Mouse (Mus musculus): ENCODE data around the gene Prkcd. TPM values are rescaled to one million over a fixed set of nuclear protein-coding genes. Genes with fewer than 3 reads are reported as not detected.

The Prkcd gene
- polyA plus RNA-seq, 1 experiment from 2014 or later: 17.4 TPM

DNA sequence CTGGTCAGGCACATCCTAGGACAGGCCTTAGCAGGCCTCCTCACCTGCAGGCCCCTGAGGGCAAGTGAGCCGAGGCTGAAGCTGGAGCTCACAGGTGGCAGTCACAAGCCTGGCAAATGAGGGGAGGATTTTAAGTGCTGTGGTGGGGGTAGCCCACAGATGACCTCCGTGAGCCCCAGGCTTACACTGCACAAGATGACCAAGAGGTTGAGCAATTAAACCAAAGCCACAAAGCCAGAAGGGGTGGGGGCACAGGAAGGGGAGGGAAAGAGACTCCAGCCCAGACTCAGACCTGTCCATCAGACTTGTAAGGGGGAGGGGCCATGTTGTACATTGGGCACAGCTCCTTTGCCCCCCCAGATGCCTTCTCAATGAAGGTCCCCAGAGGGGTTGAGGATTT lies 9.3 kb downstream of the Prkcd start:
- no peaks in the 10 kb centered on the region for H3K36me3 ChIP-seq
- H3K9ac ChIP-seq (replicated peaks): no peak overlapping the region
- no peaks in the 10 kb centered on the region for H3K4me1 ChIP-seq (replicated peaks)
- H3K4me3 ChIP-seq (replicated peaks): no peak overlapping the region
- no peak overlapping the region for H3K4me2 ChIP-seq (replicated peaks)
- no peaks in the 10 kb centered on the region for H3K9me3 ChIP-seq
- WGBS: 85% methylated on average over 2 of the region's 2 CpGs
- H3K27me3 ChIP-seq: no peaks in the 10 kb centered on the region
- no peak overlapping the region for H3K27ac ChIP-seq
- ATAC-seq: no peak

DNA sequence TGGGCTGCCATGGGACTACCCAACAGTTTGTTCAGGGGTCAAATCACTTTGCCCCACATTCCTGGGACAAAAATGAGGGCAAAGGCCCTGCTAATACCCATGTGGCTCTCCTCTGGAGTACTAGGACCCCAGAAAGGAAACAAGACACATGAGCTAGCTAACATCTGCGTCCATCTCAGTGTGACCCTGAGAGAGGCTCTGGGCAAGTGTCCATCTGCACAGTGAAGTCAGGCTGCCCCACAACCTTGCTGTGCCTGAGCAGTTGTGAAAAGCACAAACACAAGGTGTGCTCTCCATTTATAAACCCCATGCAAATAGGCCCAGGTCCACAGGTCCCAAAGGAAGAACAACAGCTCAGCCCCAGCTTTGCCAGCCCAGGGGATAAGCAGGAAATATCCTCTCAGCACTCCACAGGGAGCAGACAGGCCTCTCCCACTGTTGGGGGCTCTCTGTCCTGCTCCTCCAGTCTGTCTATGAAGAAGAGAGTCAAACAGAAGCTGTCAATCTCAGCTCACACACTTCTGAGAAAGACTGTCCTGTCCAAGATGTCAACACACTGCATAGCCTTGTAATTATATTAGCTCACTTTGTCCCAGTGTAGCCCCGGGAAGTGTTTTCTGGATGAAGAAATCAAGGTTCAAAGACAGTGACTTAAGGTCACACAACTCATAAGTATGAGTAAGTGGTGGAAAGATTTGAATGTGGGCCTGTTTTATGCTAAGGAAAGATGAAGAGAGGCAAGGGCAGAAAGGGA lies 12.9 kb downstream of the Prkcd start:
- Histone ChIP-seq H3K9me3 (no peaks in the 10 kb centered on the region), H3K27ac (no peak overlapping the region), H3K4me2 (replicated peaks) (no peak overlapping the region), H3K36me3 (no peaks in the 10 kb centered on the region), H3K4me3 (replicated peaks) (no peak overlapping the region), H3K9ac (replicated peaks) (no peak overlapping the region), H3K4me1 (replicated peaks) (no peaks in the 10 kb centered on the region), H3K27me3 (no peaks in the 10 kb centered on the region)
- 96% methylated on average over 2 of the region's 2 CpGs for WGBS
- no peak for ATAC-seq

DNA sequence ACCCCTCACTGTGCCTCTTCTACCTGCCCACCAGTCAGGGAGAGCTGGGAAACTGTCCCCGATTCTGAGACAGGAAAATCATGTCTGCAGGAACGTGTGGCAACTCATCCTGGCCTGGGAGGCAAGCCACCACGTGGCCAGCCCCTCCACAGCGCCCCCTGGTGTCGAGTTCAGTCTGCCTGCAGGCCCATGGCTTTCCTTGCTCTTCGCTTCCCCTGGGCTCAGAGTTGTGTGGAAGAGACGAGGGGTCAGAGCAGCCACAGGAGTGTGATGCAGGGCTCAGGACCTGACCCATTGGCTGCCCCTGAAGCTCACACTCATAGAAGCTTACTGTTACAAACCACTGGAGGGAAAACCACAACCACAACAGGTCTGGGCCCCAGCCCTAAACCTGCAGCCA lies 13.5 kb downstream of the Prkcd start:
- no peak overlapping the region for H3K27ac ChIP-seq
- ATAC-seq: peak; percentile 62; the same call in 1 of the 2 replicates
- H3K4me1 ChIP-seq (replicated peaks): no peaks in the 10 kb centered on the region
- no peaks in the 10 kb centered on the region for H3K9me3 ChIP-seq
- H3K4me2 ChIP-seq (replicated peaks): no peak overlapping the region
- H3K27me3 ChIP-seq: no peaks in the 10 kb centered on the region
- no peak overlapping the region for H3K9ac ChIP-seq (replicated peaks)
- no peak overlapping the region for H3K4me3 ChIP-seq (replicated peaks)
- WGBS: 16% methylated on average over 7 of the region's 7 CpGs
- H3K36me3 ChIP-seq: no peaks in the 10 kb centered on the region

DNA sequence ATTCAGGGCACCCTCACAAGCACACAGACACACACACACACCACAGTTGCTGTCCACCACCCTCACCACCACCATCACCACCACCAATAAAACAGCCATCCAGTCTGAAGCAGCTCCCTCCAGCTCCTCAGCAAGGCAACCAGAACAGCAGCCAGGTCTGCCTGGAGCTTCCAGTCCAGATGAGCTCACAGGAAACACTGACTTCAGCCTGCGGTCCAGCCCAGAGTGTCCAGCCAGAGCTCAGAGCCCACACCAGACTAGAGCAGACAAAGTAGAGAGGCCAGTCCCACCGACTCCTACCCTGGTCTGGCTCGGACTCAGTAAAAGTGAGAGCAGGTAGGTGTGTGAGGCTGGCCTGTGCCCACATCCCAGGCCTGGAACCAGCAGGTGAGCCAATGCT lies 15.1 kb downstream of the Prkcd start:
- Histone ChIP-seq H3K9me3 (no peaks in the 10 kb centered on the region), H3K4me2 (replicated peaks) (no peak overlapping the region), H3K4me1 (replicated peaks) (no peaks in the 10 kb centered on the region), H3K27ac (no peak overlapping the region), H3K4me3 (replicated peaks) (no peak overlapping the region), H3K36me3 (no peaks in the 10 kb centered on the region), H3K9ac (replicated peaks) (no peak overlapping the region), H3K27me3 (no peaks in the 10 kb centered on the region)
- no peak for ATAC-seq
- WGBS: 89% methylated on average over 3 of the region's 3 CpGs

DNA sequence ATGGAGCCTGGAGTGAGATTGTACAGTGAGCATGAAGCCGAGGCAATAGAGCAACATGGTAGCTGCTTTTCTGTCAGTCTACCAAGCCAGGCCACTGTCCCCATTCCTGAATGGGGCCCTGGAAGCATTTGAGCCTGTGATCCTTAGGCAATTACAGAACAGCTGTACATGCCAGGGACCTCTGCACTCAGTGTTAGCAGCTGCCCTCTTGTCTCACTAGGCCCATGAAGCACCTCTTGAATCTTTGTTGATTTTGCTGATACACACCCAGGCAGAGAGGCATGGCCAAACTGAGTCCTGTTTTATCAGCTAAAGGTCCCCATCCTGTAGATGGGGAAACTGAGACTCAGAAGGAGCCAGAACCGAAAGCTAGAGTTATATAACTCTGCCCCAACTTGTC lies 15.7 kb downstream of the Prkcd start:
- no peak overlapping the region for H3K9ac ChIP-seq (replicated peaks)
- no peak overlapping the region for H3K4me3 ChIP-seq (replicated peaks)
- no peaks in the 10 kb centered on the region for H3K36me3 ChIP-seq
- H3K9me3 ChIP-seq: no peaks in the 10 kb centered on the region
- no peak overlapping the region for H3K27ac ChIP-seq
- WGBS: 91% methylated on average over 2 of the region's 2 CpGs
- H3K27me3 ChIP-seq: no peaks in the 10 kb centered on the region
- H3K4me2 ChIP-seq (replicated peaks): no peak overlapping the region
- ATAC-seq: no peak
- H3K4me1 ChIP-seq (replicated peaks): no peaks in the 10 kb centered on the region

DNA sequence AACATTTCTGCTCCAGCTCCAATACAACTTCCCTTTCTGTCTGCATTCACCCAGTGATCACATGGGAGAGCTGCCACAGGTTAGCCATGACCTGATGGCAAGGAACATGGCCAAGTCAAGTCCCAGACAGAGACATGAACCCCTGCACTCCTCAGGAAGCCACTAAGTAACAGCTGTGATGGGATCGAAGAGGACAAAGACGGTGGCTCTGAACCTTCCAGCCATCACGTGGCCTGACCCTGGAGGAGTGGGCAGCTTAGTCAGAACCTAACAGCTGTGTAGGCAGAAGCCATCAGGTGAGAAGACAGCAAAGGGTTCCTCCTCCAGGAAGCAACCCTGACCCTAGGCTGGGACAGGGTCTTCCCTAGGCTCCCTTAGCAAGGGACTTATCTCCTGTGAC lies 16.5 kb downstream of the Prkcd start:
- no peak overlapping the region for H3K4me2 ChIP-seq (replicated peaks)
- H3K4me1 ChIP-seq (replicated peaks): no peaks in the 10 kb centered on the region
- H3K9ac ChIP-seq (replicated peaks): no peak overlapping the region
- H3K27ac ChIP-seq: no peak overlapping the region
- no peak for ATAC-seq
- no peaks in the 10 kb centered on the region for H3K9me3 ChIP-seq
- 92% methylated on average over 3 of the region's 3 CpGs for WGBS
- no peaks in the 10 kb centered on the region for H3K27me3 ChIP-seq
- H3K4me3 ChIP-seq (replicated peaks): no peak overlapping the region
- no peaks in the 10 kb centered on the region for H3K36me3 ChIP-seq

DNA sequence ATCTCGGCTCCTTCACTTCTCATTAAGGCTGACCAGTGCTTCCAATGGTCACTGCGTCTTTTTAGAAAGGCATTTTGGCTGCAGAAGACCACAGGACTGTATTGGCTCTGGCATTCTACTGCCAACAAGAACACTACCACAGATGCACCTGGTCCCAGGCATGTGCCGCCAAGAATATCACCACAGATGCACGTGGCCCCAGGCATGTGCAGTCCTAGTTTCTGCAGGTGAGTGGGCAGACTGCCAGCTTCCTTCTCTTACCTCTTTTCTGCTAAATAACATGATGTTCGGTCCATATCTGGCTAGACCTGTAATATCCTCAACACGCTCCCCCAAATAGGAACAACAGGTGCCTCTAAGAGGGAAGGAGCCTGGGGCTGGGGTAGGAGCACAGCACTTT lies 17.8 kb downstream of the Prkcd start:
- WGBS: 92% methylated on average over 6 of the region's 6 CpGs

DNA sequence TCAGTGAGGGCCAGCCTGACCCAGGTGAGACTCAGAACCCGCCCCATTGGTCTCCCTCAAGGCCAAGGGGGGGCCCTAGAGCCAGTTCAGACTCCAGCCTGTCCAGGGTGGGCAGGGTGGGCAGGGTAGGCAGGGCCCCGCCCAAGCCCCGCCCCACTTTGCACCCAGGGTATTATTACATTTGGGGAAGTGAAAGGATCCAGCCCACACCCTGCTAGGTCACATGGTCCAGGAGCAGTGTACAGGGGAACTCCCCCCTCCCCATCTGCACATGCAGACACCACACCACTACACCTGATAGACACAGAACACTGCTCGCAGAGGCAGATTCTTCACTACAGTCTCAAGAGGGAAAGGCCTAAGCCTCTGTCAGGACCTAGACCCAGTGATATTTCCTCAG lies 18.3 kb downstream of the Prkcd start:
- 0 out of 2 replicates have a peak, but pooled peaks cover under 1% of the 10 kb centered on the region for H3K36me3 ChIP-seq
- ATAC-seq: no peak
- H3K27me3 ChIP-seq: no peaks in the 10 kb centered on the region
- 85% methylated on average over 4 of the region's 4 CpGs for WGBS
- no peak overlapping the region for H3K9ac ChIP-seq (replicated peaks)
- H3K4me1 ChIP-seq (replicated peaks): no peaks in the 10 kb centered on the region
- H3K4me2 ChIP-seq (replicated peaks): no peak overlapping the region
- no peak overlapping the region for H3K27ac ChIP-seq
- no peaks in the 10 kb centered on the region for H3K9me3 ChIP-seq
- no peak overlapping the region for H3K4me3 ChIP-seq (replicated peaks)

More for the DNA sequence above, 17.8 kb downstream of the Prkcd start:
- Histone ChIP-seq H3K9me3 (no peaks in the 10 kb centered on the region), H3K36me3 (no peaks in the 10 kb centered on the region), H3K27ac (no peak overlapping the region), H3K4me2 (replicated peaks) (no peak overlapping the region), H3K4me1 (replicated peaks) (no peaks in the 10 kb centered on the region), H3K9ac (replicated peaks) (no peak overlapping the region), H3K27me3 (no peaks in the 10 kb centered on the region), H3K4me3 (replicated peaks) (no peak overlapping the region)
- ATAC-seq: no peak

DNA sequence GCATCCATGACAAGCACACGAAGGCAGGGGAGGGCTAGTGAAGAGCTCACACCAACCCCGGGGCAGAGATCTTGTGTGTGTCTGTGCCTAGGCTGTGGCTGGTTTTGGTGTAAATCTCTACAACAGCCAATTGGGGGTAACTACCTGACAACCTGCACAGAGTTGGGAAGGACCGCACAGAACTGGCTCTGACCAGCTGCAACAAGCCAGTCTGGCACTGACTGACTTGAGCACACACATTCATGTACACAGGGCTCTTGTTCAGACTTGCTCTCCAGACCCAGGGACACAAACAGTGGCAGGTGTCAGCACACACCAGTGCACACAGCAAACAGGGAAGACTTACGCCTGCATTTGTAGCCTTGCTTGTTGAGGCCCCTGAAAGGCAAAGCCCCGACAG lies 19.2 kb downstream of the Prkcd start:
- no peak for ATAC-seq
- Histone ChIP-seq H3K27me3 (no peaks in the 10 kb centered on the region), H3K4me1 (replicated peaks) (no peaks in the 10 kb centered on the region), H3K36me3 (0 out of 2 replicates have a peak, but pooled peaks cover 9% of the 10 kb centered on the region), H3K4me2 (replicated peaks) (no peak overlapping the region), H3K9me3 (no peaks in the 10 kb centered on the region), H3K27ac (no peak overlapping the region), H3K4me3 (replicated peaks) (no peak overlapping the region), H3K9ac (replicated peaks) (no peak overlapping the region)
- 82% methylated on average over 5 of the region's 5 CpGs for WGBS

DNA sequence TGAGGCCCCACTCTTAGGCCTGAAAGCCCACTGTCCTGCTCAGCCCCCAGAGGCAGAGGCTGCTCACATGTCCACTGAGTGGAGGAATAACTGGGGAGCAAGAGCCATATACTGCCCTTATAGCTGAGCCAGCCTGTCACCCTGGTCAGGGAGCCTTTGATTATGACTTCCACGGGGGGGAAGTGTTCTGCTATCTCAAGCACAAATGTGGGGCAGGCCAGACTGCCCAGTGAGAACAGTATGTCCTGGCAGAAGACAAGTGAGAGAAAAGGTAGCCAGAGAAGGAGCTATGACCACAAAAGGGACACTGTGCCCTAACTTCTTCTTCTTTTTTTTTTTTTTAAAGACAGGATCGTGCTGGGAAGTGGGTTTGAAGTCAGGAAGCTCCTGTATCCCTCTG lies 28.9 kb downstream of the Prkcd start:
- Histone ChIP-seq H3K36me3 (peaks cover 7% of the 10 kb centered on the region; the same call in 1 of the 2 replicates), H3K4me1 (replicated peaks) (peaks cover 21% of the 10 kb centered on the region), H3K9me3 (no peaks in the 10 kb centered on the region), H3K27ac (no peak overlapping the region), H3K4me3 (replicated peaks) (no peak overlapping the region), H3K4me2 (replicated peaks) (no peak overlapping the region), H3K9ac (replicated peaks) (no peak overlapping the region), H3K27me3 (no peaks in the 10 kb centered on the region)
- 81% methylated on average over 2 of the region's 2 CpGs for WGBS
- no peak for ATAC-seq

DNA sequence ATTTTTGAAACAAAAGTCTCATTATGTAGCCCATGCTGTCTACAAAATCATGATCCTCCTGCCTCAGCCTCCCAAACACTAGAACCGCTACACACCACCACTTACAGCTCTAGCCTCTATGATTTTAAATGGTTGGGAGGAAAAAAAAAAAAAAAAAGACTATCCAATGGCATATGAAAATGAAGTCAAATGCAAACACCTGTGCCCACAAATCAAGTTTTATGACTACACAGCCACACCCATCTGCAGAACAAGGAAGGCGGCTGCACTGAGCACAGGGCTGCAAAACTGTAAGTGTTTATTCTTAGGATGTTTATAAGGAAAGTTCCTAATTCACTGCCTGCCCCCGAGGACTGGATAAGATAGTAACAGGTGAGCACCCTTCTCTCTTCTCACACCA lies 29.6 kb downstream of the Prkcd start:
- Histone ChIP-seq H3K36me3 (peaks cover 2% of the 10 kb centered on the region; the same call in 1 of the 2 replicates), H3K9ac (replicated peaks) (no peak overlapping the region), H3K4me2 (replicated peaks) (no peak overlapping the region), H3K9me3 (no peaks in the 10 kb centered on the region), H3K4me1 (replicated peaks) (peaks cover 21% of the 10 kb centered on the region), H3K27ac (no peak overlapping the region), H3K4me3 (replicated peaks) (no peak overlapping the region), H3K27me3 (no peaks in the 10 kb centered on the region)
- no peak for ATAC-seq
- 95% methylated on average over 3 of the region's 3 CpGs for WGBS

DNA sequence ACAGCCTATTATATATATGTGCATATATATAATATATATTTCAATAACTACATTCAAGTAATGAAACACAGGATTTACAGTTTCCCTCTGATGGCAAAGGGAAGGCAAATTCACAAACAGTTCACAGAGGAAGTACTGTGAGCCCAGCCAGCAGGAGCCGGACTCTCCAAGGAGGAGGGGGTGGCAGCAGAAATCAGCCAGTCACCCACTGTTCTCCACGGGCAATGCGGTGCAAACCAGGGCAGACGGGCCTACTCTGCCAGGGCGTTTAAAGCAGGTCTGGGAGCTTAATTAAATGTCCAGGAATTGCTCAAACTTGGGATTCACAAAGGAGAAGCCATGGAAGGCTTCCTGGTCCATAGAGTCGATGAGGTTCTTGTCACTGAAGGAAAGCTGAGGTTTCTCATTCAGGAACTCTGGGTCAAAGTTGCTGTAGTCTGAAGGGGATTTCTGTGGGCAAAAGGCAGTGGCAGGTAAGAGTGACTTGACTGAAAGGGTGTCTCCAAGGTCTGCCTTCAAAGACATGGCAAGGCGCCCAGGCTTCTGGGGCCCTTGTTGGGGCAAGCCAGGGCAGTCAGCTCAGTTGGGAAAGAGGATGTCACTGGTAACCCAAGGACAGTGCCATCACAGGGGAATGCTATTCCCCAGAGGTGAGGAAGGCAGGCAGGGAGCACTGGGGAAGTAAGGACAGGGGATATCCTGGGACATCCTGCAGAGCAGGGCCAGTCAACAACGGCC lies 30.3 kb downstream of the Prkcd start:
- Histone ChIP-seq H3K9me3 (no peaks in the 10 kb centered on the region), H3K36me3 (no peaks in the 10 kb centered on the region), H3K4me2 (replicated peaks) (no peak overlapping the region), H3K4me1 (replicated peaks) (peaks cover 21% of the 10 kb centered on the region), H3K27me3 (no peaks in the 10 kb centered on the region), H3K9ac (replicated peaks) (no peak overlapping the region), H3K4me3 (replicated peaks) (no peak overlapping the region), H3K27ac (no peak overlapping the region)
- ATAC-seq: no peak
- 86% methylated on average over 8 of the region's 8 CpGs for WGBS

All from midbrain, embryonic 13.5 days (tissue).